Mouse (Mus musculus) layer of hippocampus, postnatal 10 days (tissue): ENCODE measurements around the gene Cenpn. TPM values are rescaled to one million over a fixed set of nuclear protein-coding genes. Genes with fewer than 3 reads are reported as not detected.

Experiments used
- total RNA-seq, 2 experiments: library from RNA; stranded (reverse); gene quantifications; 2 replicates each; pipeline ENCODE4 v1.2.3; 2021

Gene Cenpn
- total RNA-seq, 2 experiments from 2014 or later = 2.3 to 2.6 TPM

Other genes starting within 250 kb of the Cenpn start
- 10 to 100 TPM; 11.9 to 12.7 TPM for gene Cdyl2, start 188.7 kb upstream of the Cenpn start, total RNA-seq
- gene Cmc2, start 275 bp upstream of the Cenpn start, total RNA-seq = 10 to 100 TPM; 11.8 to 12.5 TPM
- 10 to 100 TPM; 31.3 to 32.6 TPM for gene Atmin, start 21.7 kb downstream of the Cenpn start, total RNA-seq
- gene 1700030J22Rik, start 57.2 kb downstream of the Cenpn start, total RNA-seq = 10 to 100 TPM; 10.2 TPM
- gene Gcsh, start 71.8 kb downstream of the Cenpn start, total RNA-seq = 10 to 100 TPM; 55.4 to 56.1 TPM
- gene Pkd1l2, start 160.7 kb downstream of the Cenpn start, total RNA-seq = under 1 TPM; 0.05 to 0.07 TPM
- under 1 TPM in 1 of 2 experiments, not detected in 1; 0.21 TPM for gene Bco1, start 174.1 kb downstream of the Cenpn start, total RNA-seq
- 10 to 100 TPM; 22.6 to 24.7 TPM for gene Gan, start 236.4 kb downstream of the Cenpn start, total RNA-seq